Mouse (Mus musculus): ENCODE measurements at regions not wholly inside any gene's neighbourhood (a gene's known extent, or its start where the extent isn't known, plus 50 kb on each side); places are given as distances from the start of the nearest gene placed in this dataset.

GRCm38 (mm10) chr2:117446876-117447275 lies 104.1 kb upstream of the Rasgrp1 start:
- TF ChIP-seq CTCF (IDR thresholded peaks at IDR 0.05; ENCODE audit: extremely low read depth, insufficient read length, insufficient replicate concordance, low read depth, low read length) (no peak), POLR2A (IDR thresholded peaks at IDR 0.05; ENCODE audit: low read depth, low read length) (no peak)

All from small intestine, adult 2 months (tissue).